Mouse (Mus musculus) bone marrow, adult 2 months (tissue): Measurements from ENCODE around the gene Msl2.

ENCODE experiments used
- CTCF ChIP-seq: fragments of 200-500 bp; IDR thresholded peaks from 2 replicates; pipeline ENCODE4 v1.5.1; 2011; ENCODE audit warnings: low read length, control low read depth; ENCODE audit not compliant: control insufficient read depth, insufficient read depth
- POLR2A ChIP-seq: fragments of 200-500 bp; IDR thresholded peaks from 2 replicates; pipeline ENCODE4 v1.6.1; 2011; ENCODE audit warnings: low read depth, mild to moderate bottlenecking, control low read depth, low read length, borderline replicate concordance; ENCODE audit not compliant: control insufficient read depth

DNA sequence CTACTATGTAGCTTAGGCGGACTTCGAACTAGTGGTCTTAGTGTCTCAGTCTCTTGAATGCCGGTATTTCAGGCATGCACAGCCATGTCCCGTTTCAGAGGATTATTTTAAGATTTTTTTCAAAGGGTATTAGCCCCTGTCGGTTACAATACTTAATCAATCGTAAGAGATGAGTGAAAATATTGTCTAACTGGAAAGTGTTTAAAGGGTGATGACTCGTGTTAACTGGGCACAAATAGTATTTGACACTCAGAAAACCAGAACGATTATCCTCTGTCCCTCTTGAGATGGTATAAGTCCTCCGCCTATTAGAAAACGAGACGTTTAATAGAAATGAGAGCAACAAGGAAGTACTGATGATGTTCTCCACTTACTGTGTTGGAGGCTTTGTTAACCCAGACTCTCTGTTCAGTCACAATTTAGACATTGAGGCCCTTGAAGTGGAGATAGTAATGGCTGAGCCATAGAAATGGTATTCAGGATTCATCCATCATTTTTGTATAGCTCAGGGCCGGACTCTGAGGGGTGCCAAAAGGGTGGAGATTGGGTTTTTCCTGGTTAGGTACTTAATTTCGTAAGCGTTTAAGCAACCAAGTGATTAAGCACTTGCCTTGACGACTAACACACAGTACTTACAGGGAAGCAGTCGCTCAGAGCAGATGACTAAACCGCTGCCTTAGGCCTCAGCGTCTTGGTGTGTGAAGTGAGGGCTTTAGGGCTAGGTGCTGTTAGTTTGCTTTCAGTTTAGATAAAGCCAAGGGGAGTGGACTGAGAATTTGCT lies 2.4 kb downstream of the Msl2 start:
- no peak for TF ChIP-seq CTCF
- TF ChIP-seq POLR2A: 0 out of 2 replicates have a peak, but pooled peaks have one; percentile 10
